Mouse (Mus musculus): ENCODE data around the gene Kpnb1.

Gene Kpnb1

GRCm38 (mm10) chr11:97142159-97142608 lies 45.5 kb downstream of the Kpnb1 start:
- no peak for DNase-seq (ENCODE audit: low read depth, low spot score)

- no peak for DNase-seq (ENCODE audit: low read depth, low spot score)
Observed at GRCm38 (mm10) chr11:97140811-97141210, 46.9 kb downstream of the Kpnb1 start.

- DNase-seq (ENCODE audit: low read depth, low spot score), result no peak
Observed at GRCm38 (mm10) chr11:97139256-97139655, 48.4 kb downstream of the Kpnb1 start.

GRCm38 (mm10) chr11:97138554-97139226 lies 49.0 kb downstream of the Kpnb1 start:
- DNase-seq (ENCODE audit: low read depth, low spot score), result no peak

GRCm38 (mm10) chr11:97133270-97133669 lies 54.4 kb downstream of the Kpnb1 start:
- DNase-seq (ENCODE audit: low read depth, low spot score), result no peak

GRCm38 (mm10) chr11:97132185-97132584 lies 55.5 kb downstream of the Kpnb1 start:
- DNase-seq (ENCODE audit: low read depth, low spot score), result no peak

- DNase-seq (ENCODE audit: low read depth, low spot score), result no peak
Observed at GRCm38 (mm10) chr11:97131683-97132082, 56.0 kb downstream of the Kpnb1 start.

GRCm38 (mm10) chr11:97130318-97130717 lies 57.4 kb downstream of the Kpnb1 start:
- no peak for DNase-seq (ENCODE audit: low read depth, low spot score)

GRCm38 (mm10) chr11:97128956-97129355 lies 58.7 kb downstream of the Kpnb1 start:
- DNase-seq (ENCODE audit: low read depth, low spot score), result no peak

GRCm38 (mm10) chr11:97127470-97128223 lies 60.0 kb downstream of the Kpnb1 start:
- no peak for DNase-seq (ENCODE audit: low read depth, low spot score)

- no peak for DNase-seq (ENCODE audit: low read depth, low spot score)
Observed at GRCm38 (mm10) chr11:97126645-97127468, 60.8 kb downstream of the Kpnb1 start.

GRCm38 (mm10) chr11:97124266-97125036 lies 63.2 kb downstream of the Kpnb1 start:
- no peak for DNase-seq (ENCODE audit: low read depth, low spot score)

- DNase-seq (ENCODE audit: low read depth, low spot score), result no peak
Observed at GRCm38 (mm10) chr11:97123282-97123890, 64.3 kb downstream of the Kpnb1 start.

- no peak for DNase-seq (ENCODE audit: low read depth, low spot score)
Observed at GRCm38 (mm10) chr11:97120641-97121040, 67.0 kb downstream of the Kpnb1 start.

GRCm38 (mm10) chr11:97120221-97120620 lies 67.5 kb downstream of the Kpnb1 start:
- no peak for DNase-seq (ENCODE audit: low read depth, low spot score)

- no peak for DNase-seq (ENCODE audit: low read depth, low spot score)
Observed at GRCm38 (mm10) chr11:97115797-97116196, 71.9 kb downstream of the Kpnb1 start.

- no peak for DNase-seq (ENCODE audit: low read depth, low spot score)
Observed at GRCm38 (mm10) chr11:97114671-97115601, 72.7 kb downstream of the Kpnb1 start, which contains the start of gene Tbx21. TSS of gene Tbx21 (minus strand) at chr11:97115331.

GRCm38 (mm10) chr11:97112519-97113125 lies 75.1 kb downstream of the Kpnb1 start:
- no peak for DNase-seq (ENCODE audit: low read depth, low spot score)
